Mouse (Mus musculus): Measurements from ENCODE around the gene Fbxw4.
A peak's percentile ranks its signal among the peaks of the same experiment; 100 is the strongest.

Fbxw4 gene

GRCm38 (mm10) chr19:45533617-45534016, 126.5 kb downstream of the Fbxw4 start:
- no peak for DNase-seq

GRCm38 (mm10) chr19:45531554-45531953, 128.6 kb downstream of the Fbxw4 start:
- DNase-seq, result no peak

- peak; percentile 76 for DNase-seq
Observed at GRCm38 (mm10) chr19:45530200-45530995, 129.7 kb downstream of the Fbxw4 start.

- DNase-seq, result no peak
Observed at GRCm38 (mm10) chr19:45529294-45529693, 130.8 kb downstream of the Fbxw4 start.
